In the genomic region with DNA sequence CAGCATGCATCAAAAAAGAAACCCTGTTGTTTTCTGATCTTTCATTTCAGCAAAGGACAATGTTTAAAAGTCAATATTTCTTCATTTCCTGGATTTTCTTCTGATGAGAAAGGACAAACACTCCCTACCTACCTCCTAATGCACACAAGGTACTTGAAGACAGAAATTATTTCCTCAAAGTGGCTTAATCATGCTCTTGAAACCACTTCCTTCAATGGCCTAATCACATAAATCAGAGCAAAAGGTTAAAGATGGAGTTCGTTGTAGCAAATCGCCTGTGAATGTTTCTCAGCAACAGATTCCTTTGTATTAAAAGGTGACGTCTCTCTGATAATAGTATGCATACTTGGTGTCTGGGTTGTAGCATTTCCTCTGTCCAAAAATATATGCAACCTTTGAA, we compare ENCODE assay signal across 24 mouse cellular contexts.
"Had no signal": no experiment of that assay in that cellular context is flagged by ENCODE, and none has a peak within 500 bp of the region (broad histone marks: within the 10 kb centered on the region; RNA-seq: fewer than 3 reads in every experiment).

No protein-coding gene starts in this region.

- H3K36me3 ChIP-seq: heart, embryonic 10.5 days; heart, embryonic 12.5 days; hindbrain, embryonic 13.5 days; hindbrain, embryonic 15.5 days; kidney, embryonic 15.5 days; limb, embryonic 13.5 days; limb, embryonic 15.5 days had no signal

- DNase-seq: gastrocnemius, adult 2 months; gastrocnemius, postnatal 10 days; gastrocnemius, postnatal 25 days; heart, adult 18-20 months; heart, postnatal 10 days; heart, postnatal 4 days; kidney, adult 11 months; kidney, adult 2 months; kidney, adult 9 months; kidney, postnatal 14 days; kidney, postnatal 36 days; layer of hippocampus, adult 9-11 months; layer of hippocampus, postnatal 36 days; left cerebral cortex, postnatal 4 days had no signal

- ATAC-seq: hindbrain, postnatal 0 days; intestine, embryonic 16.5 days had no signal

- H3K4me1 ChIP-seq: heart, embryonic 10.5 days; heart, embryonic 12.5 days; hindbrain, embryonic 13.5 days; hindbrain, embryonic 15.5 days; kidney, embryonic 15.5 days; limb, embryonic 13.5 days; limb, embryonic 15.5 days had no signal

- H3K27me3 ChIP-seq: heart, embryonic 12.5 days; hindbrain, embryonic 13.5 days; hindbrain, embryonic 15.5 days; kidney, embryonic 15.5 days; limb, embryonic 13.5 days; limb, embryonic 15.5 days had no signal

- H3K27ac ChIP-seq: gastrocnemius, adult 2 months; heart, embryonic 10.5 days; hindbrain, embryonic 13.5 days; hindbrain, embryonic 15.5 days; hindbrain, postnatal 0 days; kidney, embryonic 15.5 days; kidney, postnatal 0 days; limb, embryonic 13.5 days; limb, embryonic 15.5 days had no signal

- H3K4me2 ChIP-seq: heart, embryonic 12.5 days; hindbrain, embryonic 13.5 days; hindbrain, embryonic 15.5 days; kidney, embryonic 15.5 days; limb, embryonic 13.5 days; limb, embryonic 15.5 days had no signal

- H3K9ac ChIP-seq: heart, embryonic 12.5 days; hindbrain, embryonic 13.5 days; hindbrain, embryonic 15.5 days; kidney, embryonic 15.5 days; limb, embryonic 13.5 days; limb, embryonic 15.5 days had no signal

- H3K9me3 ChIP-seq: heart, embryonic 10.5 days; kidney, embryonic 15.5 days; limb, embryonic 15.5 days had no signal

- H3K4me3 ChIP-seq: gastrocnemius, adult 2 months; heart, embryonic 10.5 days; heart, embryonic 12.5 days; hindbrain, embryonic 13.5 days; hindbrain, embryonic 15.5 days; kidney, embryonic 15.5 days; limb, embryonic 13.5 days; limb, embryonic 15.5 days had no signal
